Mouse (Mus musculus) hematopoietic stem cell, adult 5-6 weeks (primary cell): ENCODE data around the gene Mtr. TPM values are rescaled to one million over a fixed set of nuclear protein-coding genes. Genes with fewer than 3 reads are reported as not detected.

ENCODE experiments used
- ATAC-seq, 2 experiments: fragments of 125-278 bp in 1 of 2; replicated peaks in 1 of 2; 2 replicates each; pipeline ENCODE4 v1.8.0; 2016 to 2017; ENCODE audit warnings: inconsistent platforms in 2 of 2, mild to moderate bottlenecking in 2 of 2, moderate number of reproducible peaks in 2 of 2, low read depth in 1 of 2, moderate TSS enrichment in 1 of 2; ENCODE audit not compliant: low FRiP score in 2 of 2, poor library complexity in 2 of 2, severe bottlenecking in 2 of 2, insufficient read depth in 1 of 2, low TSS enrichment in 1 of 2
- total RNA-seq: library from RNA; stranded (forward); fragments of 172-1452, 232-1000 nt; gene quantifications from 2 replicates; pipeline ENCODE4 v1.2.3, GENCODE M21; 2017

The Mtr gene
- total RNA-seq: 41.3 and 41.6 TPM in 2 replicates

- ATAC-seq: peak; percentile 98 to 99
Measured at GRCm38 (mm10) chr13:12257391-12258380, at the start of gene Mtr. Mtr (minus strand) TSS chr13:12258113.

- no peak for ATAC-seq
Measured at GRCm38 (mm10) chr13:12307286-12307685, 49.4 kb upstream of the Mtr start.

- ATAC-seq: no peak
Measured at GRCm38 (mm10) chr13:12305540-12305939, 47.6 kb upstream of the Mtr start.

GRCm38 (mm10) chr13:12304991-12305390 lies 47.1 kb upstream of the Mtr start:
- no peak for ATAC-seq

- no peak for ATAC-seq
Measured at GRCm38 (mm10) chr13:12297777-12298176, 39.9 kb upstream of the Mtr start.

- peak; percentile 58 to 62; a peak in 2 of 4 replicates for ATAC-seq
Measured at GRCm38 (mm10) chr13:12296701-12297100, 38.8 kb upstream of the Mtr start.

GRCm38 (mm10) chr13:12293810-12294209 lies 35.9 kb upstream of the Mtr start:
- no peak for ATAC-seq

GRCm38 (mm10) chr13:12290700-12291099 lies 32.8 kb upstream of the Mtr start:
- ATAC-seq: no peak

- no peak for ATAC-seq
Measured at GRCm38 (mm10) chr13:12284528-12284927, 26.6 kb upstream of the Mtr start.

- ATAC-seq: no peak
Measured at GRCm38 (mm10) chr13:12283826-12284225, 25.9 kb upstream of the Mtr start.

GRCm38 (mm10) chr13:12274721-12275120 lies 16.8 kb upstream of the Mtr start:
- ATAC-seq: no peak

GRCm38 (mm10) chr13:12274220-12274619 lies 16.3 kb upstream of the Mtr start:
- no peak for ATAC-seq

GRCm38 (mm10) chr13:12272953-12273352 lies 15.0 kb upstream of the Mtr start:
- ATAC-seq: peak; percentile 78 to 82

GRCm38 (mm10) chr13:12267971-12268370 lies 10.1 kb upstream of the Mtr start:
- ATAC-seq: no peak

GRCm38 (mm10) chr13:12267097-12267496 lies 9.2 kb upstream of the Mtr start:
- ATAC-seq: no peak

- ATAC-seq: no peak
Measured at GRCm38 (mm10) chr13:12263996-12264395, 6.1 kb upstream of the Mtr start.

- no peak for ATAC-seq
Measured at GRCm38 (mm10) chr13:12261505-12261904, 3.6 kb upstream of the Mtr start.

- ATAC-seq: no peak
Measured at GRCm38 (mm10) chr13:12256871-12257390, 982 bp downstream of the Mtr start.
